Mouse (Mus musculus) midbrain, embryonic 11.5 days (tissue): Measurements from ENCODE around the gene Far1. TPM values are rescaled to one million over a fixed set of nuclear protein-coding genes. Genes with fewer than 3 reads are reported as not detected.

Source experiments
- ATAC-seq: fragments of 200-750 bp; cut with Nextera tagmentation; 2 replicates; pipeline ENCODE4 v1.8.0; 2017; ENCODE audit warnings: moderate TSS enrichment, moderate library complexity; ENCODE audit not compliant: low FRiP score
- DNase-seq: peaks from one replicate; pipeline ENCODE4 v3.0.0; 2015; ENCODE audit warnings: low spot score; ENCODE audit errors: missing footprints
- H3K27ac ChIP-seq: fragments of 300-500 bp; sonication (generic); 2 replicates; pipeline ENCODE4 v1.5.1; 2014; ENCODE audit warnings: low read depth, low read length
- H3K27me3 ChIP-seq: fragments of 300-500 bp; sonication (generic); 2 replicates; pipeline ENCODE4 v1.6.1; 2014; ENCODE audit warnings: mild to moderate bottlenecking, low read length, moderate library complexity, mixed read lengths; ENCODE audit not compliant: control insufficient read depth, insufficient read depth
- H3K36me3 ChIP-seq: fragments of 300-500 bp; sonication (generic); 2 replicates; pipeline ENCODE4 v1.6.1; 2014; ENCODE audit warnings: mild to moderate bottlenecking, low read length, moderate library complexity, mixed read lengths; ENCODE audit not compliant: control insufficient read depth, insufficient read depth
- H3K4me1 ChIP-seq: fragments of 300-500 bp; sonication (generic); 2 replicates; pipeline ENCODE4 v1.6.1; 2014; ENCODE audit warnings: low read length; ENCODE audit not compliant: control insufficient read depth, insufficient read depth
- H3K4me2 ChIP-seq: fragments of 300-500 bp; sonication (generic); 2 replicates; pipeline ENCODE4 v1.6.1; 2014; ENCODE audit warnings: mild to moderate bottlenecking, moderate library complexity
- H3K4me3 ChIP-seq: fragments of 300-500 bp; sonication (generic); 2 replicates; pipeline ENCODE4 v1.5.1; 2014; ENCODE audit warnings: low read depth, low read length
- H3K9ac ChIP-seq: fragments of 300-500 bp; sonication (generic); 2 replicates; pipeline ENCODE4 v1.6.1; 2014; ENCODE audit warnings: low read length
- H3K9me3 ChIP-seq: fragments of 300-500 bp; sonication (generic); 2 replicates; pipeline ENCODE4 v1.6.1; 2016; ENCODE audit warnings: low read length; ENCODE audit not compliant: control insufficient read depth
- WGBS: fragments of 180-500 bp; shearing (Covaris S2); extraction: QIAGEN DNeasy Blood & Tissue Kit; methylation state at CpG from one replicate; pipeline ENCODE4 v1.1.7; 2014; 5-methylcytosine and 5-hydroxymethylcytosine counted together
- polyA plus RNA-seq: library from polyadenylated mRNA; unstranded; fragments of >200 nt; fragmentation: Nextera tagmentation; extraction: Ambion mirVana; gene quantifications from 2 replicates; pipeline ENCODE4 v1.2.1, GENCODE M21; 2014

Gene Far1
- polyA plus RNA-seq, 1 experiment from 2014 or later = 91.5 TPM

DNA sequence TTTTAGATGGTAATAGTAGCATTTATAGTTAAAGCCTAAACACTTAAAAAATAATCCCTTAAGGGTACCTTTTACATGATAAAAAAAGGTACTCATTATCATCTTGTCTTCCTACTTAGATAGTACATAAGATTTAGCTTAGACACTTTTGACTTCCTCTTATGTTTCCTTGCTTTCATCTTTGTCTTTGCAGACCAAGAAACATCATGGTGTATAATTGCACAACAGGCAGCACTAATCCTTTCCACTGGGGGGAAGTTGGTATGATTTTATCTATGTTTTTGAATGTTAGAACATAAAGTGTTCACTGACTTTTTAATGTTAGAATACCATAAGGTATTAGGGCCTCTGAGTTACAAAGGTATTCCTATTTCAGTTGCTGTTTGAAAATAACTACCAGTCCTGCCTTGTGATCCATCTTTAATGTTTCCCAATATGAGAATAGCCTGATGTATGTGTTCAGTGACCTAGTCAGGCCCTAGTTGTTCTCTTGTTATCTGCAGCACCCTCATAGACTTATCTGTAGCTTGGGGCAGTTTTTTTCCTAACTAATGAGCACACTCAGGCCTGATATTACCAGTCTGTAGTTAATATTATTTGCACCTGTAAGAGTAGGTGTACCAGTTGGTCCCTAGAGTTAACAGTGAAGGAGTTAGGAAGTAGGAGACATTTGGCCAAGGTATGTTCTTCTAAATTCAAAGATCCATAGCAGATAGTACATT, 38.3 kb downstream of the Far1 start:
- 0 out of 2 replicates have a peak, but pooled peaks cover 2% of the 10 kb centered on the region for H3K36me3 ChIP-seq

DNA sequence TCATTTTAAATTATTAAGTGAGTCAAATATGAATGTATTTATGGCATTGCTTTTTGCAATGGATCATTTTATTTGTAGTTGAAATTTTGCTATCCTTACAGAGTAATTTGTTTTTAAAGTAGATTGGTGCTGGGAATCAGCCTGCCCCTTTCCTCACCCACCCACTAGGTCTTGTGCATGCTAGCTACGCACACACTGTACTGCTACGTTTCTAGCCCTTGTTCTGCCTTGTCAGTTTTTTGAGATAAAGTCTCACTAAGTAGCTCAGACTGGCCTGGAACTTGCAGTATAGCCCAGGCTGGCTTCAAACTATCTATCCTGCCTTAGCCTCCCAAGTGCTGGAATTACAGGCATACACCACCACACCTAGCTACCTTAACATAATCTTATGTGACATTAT, 38.9 kb downstream of the Far1 start:
- H3K27ac ChIP-seq = no peak overlapping the region
- no peak overlapping the region for H3K9ac ChIP-seq
- no peak overlapping the region for H3K4me2 ChIP-seq
- ATAC-seq (no peak), DNase-seq (no peak)
- 0 out of 2 replicates have a peak, but pooled peaks cover 2% of the 10 kb centered on the region for H3K36me3 ChIP-seq
- H3K4me3 ChIP-seq = no peak overlapping the region
- H3K27me3 ChIP-seq = no peaks in the 10 kb centered on the region
- H3K4me1 ChIP-seq = no peaks in the 10 kb centered on the region
- 91% methylated on average over 2 of the region's 2 CpGs for WGBS
- no peaks in the 10 kb centered on the region for H3K9me3 ChIP-seq

More for the DNA sequence above, 38.3 kb downstream of the Far1 start:
- no peak overlapping the region for H3K4me2 ChIP-seq
- no peak overlapping the region for H3K27ac ChIP-seq
- H3K9ac ChIP-seq = no peak overlapping the region
- H3K4me1 ChIP-seq = no peaks in the 10 kb centered on the region
- ATAC-seq (no peak), DNase-seq (no peak)
- no peaks in the 10 kb centered on the region for H3K9me3 ChIP-seq
- no peak overlapping the region for H3K4me3 ChIP-seq
- H3K27me3 ChIP-seq = no peaks in the 10 kb centered on the region

DNA sequence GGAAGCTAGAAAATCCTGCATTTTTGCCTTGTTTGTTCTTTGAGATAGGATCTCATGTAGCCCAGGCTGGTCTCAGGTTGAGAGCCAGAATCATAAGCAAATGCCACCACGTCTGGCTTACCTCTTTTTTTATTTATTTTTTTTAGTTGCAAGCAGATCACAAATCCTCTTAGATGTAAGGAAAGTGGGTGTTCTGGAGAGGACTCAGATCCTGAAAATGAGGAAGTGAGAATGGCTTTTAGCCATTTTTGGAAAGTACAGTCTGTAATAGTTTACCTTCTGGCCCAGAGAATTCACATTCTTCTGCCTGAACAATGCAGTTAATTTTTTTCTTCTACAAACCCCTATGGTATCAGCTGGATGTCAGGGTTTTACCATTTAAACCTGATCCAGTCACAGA, 42.5 kb downstream of the Far1 start:
- no peak overlapping the region for H3K27ac ChIP-seq
- 0 out of 2 replicates have a peak, but pooled peaks cover 2% of the 10 kb centered on the region for H3K36me3 ChIP-seq
- DNase-seq (no peak), ATAC-seq (no peak)
- H3K27me3 ChIP-seq = no peaks in the 10 kb centered on the region
- no peaks in the 10 kb centered on the region for H3K4me1 ChIP-seq
- no peak overlapping the region for H3K4me2 ChIP-seq
- WGBS = 87% methylated on average over 1 of the region's 1 CpGs
- H3K9ac ChIP-seq = no peak overlapping the region
- H3K4me3 ChIP-seq = no peak overlapping the region
- H3K9me3 ChIP-seq = no peaks in the 10 kb centered on the region

DNA sequence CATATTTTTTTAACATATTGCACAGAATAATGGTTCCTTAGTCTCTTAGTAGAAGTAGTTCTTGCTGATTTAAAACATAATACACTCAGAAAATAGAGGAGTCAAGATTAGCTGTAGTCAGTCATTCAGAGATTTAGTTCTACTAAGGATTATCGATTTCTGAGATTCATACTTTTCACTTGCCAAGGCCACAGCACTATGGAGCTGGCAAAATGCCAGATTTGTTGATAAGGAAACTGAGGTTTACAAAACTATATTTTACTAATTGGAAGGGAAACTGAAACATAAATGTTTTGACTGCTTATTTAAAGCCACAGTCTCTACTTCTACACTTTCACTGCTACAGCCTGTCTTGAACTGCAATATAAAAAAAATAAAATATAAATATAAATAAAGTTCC, 53.3 kb downstream of the Far1 start:
- Histone ChIP-seq H3K27me3 (no peaks in the 10 kb centered on the region), H3K4me1 (no peaks in the 10 kb centered on the region), H3K4me3 (no peak overlapping the region), H3K9ac (no peak overlapping the region), H3K27ac (no peak overlapping the region), H3K4me2 (no peak overlapping the region), H3K9me3 (no peaks in the 10 kb centered on the region), H3K36me3 (0 out of 2 replicates have a peak, but pooled peaks cover 2% of the 10 kb centered on the region)
- DNase-seq (no peak), ATAC-seq (no peak)
- 94% methylated on average over 1 of the region's 1 CpGs for WGBS

DNA sequence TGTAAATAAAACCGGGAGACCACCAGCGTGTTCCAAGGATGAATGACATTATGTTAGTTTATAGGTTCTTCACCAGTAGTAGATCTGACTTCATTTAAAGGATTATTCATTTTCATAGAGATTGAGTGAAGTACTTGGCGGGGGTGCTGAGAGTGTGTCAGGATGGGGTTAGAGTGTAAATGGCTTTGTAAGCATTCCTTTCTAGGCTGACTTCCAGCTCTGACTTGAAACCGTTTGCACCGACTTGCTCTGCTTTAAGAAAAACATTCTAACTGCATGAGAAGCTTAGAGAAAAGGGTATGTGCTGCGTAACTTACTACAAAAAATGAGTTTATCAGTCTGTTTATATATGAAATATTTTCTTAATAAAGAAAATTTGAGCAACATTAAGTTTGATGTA, 57.5 kb downstream of the Far1 start:
- 92% methylated on average over 6 of the region's 6 CpGs for WGBS
- ATAC-seq = no peak

DNA sequence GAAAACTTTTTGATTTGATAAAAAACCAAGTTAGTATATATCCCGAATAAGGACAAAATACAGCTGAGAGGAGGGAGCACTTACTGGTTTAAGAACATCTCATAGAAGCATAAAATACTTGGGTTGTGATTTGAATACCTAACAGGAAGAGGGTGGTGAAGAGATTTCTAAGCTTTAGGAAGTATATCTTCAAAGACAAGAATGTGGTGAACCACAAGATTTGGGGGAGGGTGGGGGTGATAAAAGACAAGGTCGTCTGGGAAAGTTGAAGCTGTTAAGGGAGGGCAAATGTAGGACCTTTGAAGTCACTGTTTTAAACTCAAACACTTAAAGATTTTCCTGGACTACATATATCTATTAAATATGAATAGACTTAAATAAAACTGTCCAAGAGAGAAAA, 59.1 kb downstream of the Far1 start:
- no peaks in the 10 kb centered on the region for H3K36me3 ChIP-seq
- H3K4me3 ChIP-seq = no peak overlapping the region
- no peaks in the 10 kb centered on the region for H3K4me1 ChIP-seq
- 80% methylated on average over 2 of the region's 2 CpGs for WGBS
- ATAC-seq (no peak), DNase-seq (no peak)
- no peak overlapping the region for H3K9ac ChIP-seq
- H3K9me3 ChIP-seq = no peaks in the 10 kb centered on the region
- no peak overlapping the region for H3K4me2 ChIP-seq
- no peaks in the 10 kb centered on the region for H3K27me3 ChIP-seq
- H3K27ac ChIP-seq = no peak overlapping the region

More for the DNA sequence above, 57.5 kb downstream of the Far1 start:
- Histone ChIP-seq H3K27ac (no peak overlapping the region), H3K9me3 (no peaks in the 10 kb centered on the region), H3K4me1 (no peaks in the 10 kb centered on the region), H3K36me3 (0 out of 2 replicates have a peak, but pooled peaks cover 2% of the 10 kb centered on the region), H3K4me2 (no peak overlapping the region), H3K4me3 (no peak overlapping the region), H3K9ac (no peak overlapping the region), H3K27me3 (no peaks in the 10 kb centered on the region)
- no peak for DNase-seq

DNA sequence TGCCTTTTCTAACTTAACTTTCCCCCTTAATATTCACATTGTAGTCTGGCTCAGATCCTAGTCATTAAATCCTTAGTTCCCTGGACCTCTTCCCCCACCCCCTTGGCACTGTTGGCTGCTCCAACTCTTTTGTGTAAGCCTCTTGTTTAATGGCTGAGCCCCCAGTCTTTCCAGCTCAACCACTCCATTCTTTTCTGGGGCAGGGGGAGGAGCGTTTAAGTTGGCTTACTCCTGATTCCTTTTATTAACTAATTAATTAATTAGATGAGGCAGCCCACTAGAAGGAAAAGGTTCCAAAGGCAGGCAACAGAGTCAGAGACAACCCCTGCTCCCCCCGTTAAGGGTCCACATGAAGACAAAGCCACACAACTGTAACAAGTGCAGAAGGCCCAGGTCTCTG, 68.5 kb downstream of the Far1 start:
- Histone ChIP-seq H3K9ac (no peak overlapping the region), H3K27me3 (no peaks in the 10 kb centered on the region), H3K4me1 (no peaks in the 10 kb centered on the region), H3K36me3 (no peaks in the 10 kb centered on the region), H3K27ac (no peak overlapping the region), H3K4me2 (no peak overlapping the region), H3K9me3 (no peaks in the 10 kb centered on the region), H3K4me3 (no peak overlapping the region)
- ATAC-seq = no peak
- DNase-seq = no peak
- WGBS = 72% methylated on average over 2 of the region's 2 CpGs

DNA sequence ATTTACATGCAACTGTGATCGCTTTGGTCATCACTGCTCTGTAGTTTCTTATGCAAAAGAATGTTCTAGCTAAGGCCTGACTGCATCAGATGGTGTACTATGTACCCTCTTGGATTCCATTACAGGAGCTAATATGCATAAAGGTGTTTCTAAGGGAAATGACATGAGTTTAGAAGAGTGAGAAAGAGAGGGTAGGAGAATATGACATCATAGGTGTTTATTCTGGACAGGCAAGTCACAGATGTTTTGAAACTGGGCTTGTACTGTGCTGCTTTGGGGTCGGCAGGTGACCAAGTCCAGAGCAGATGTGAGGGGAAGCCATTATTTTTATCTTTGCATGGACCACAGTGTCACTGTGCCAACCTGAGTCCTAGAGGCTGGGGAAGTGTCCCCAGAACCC, 75.6 kb downstream of the Far1 start:
- DNase-seq = no peak
- Histone ChIP-seq H3K4me1 (no peaks in the 10 kb centered on the region), H3K9me3 (no peaks in the 10 kb centered on the region), H3K27ac (no peak overlapping the region), H3K27me3 (no peaks in the 10 kb centered on the region), H3K36me3 (no peaks in the 10 kb centered on the region), H3K4me3 (no peak overlapping the region), H3K9ac (no peak overlapping the region), H3K4me2 (no peak overlapping the region)
- 90% methylated on average over 2 of the region's 2 CpGs for WGBS
- ATAC-seq = no peak

DNA sequence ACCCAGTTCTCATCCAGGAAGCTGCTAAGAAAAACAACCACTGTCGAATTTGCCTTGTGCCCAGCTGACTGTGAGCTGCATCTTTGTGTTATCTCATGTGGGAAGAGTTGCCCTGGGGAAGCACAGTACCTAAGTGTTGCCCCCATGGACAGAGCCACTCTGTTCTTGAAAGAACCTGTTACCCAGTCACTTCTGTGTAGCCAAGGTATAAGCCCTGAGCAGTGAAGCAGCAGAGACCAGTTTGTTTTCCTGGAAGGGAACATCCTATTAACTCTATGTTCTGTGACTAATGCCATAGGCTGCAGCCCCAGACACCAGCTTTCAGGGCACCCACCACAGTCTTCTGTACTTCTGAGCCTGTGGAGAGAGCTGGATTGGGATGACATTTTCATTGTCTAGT, 76.7 kb downstream of the Far1 start:
- ATAC-seq (no peak), DNase-seq (no peak)
- Histone ChIP-seq H3K9ac (no peak overlapping the region), H3K4me2 (no peak overlapping the region), H3K27ac (no peak overlapping the region), H3K9me3 (no peaks in the 10 kb centered on the region), H3K4me1 (no peaks in the 10 kb centered on the region), H3K4me3 (no peak overlapping the region), H3K36me3 (no peaks in the 10 kb centered on the region), H3K27me3 (no peaks in the 10 kb centered on the region)
- 80% methylated on average over 1 of the region's 1 CpGs for WGBS
